Mouse (Mus musculus) colon, adult 2 months (tissue): ENCODE data around the gene Fbxw27. TPM values are rescaled to one million over a fixed set of nuclear protein-coding genes. Genes with fewer than 3 reads are reported as not detected.

Experiments
- polyA plus RNA-seq: library from polyadenylated mRNA; depleted of rRNA; stranded (reverse); fragments of >200 nt; gene quantifications from 2 replicates; pipeline ENCODE4 v1.2.3, GENCODE M21; 2012; rRNA removed

Gene Fbxw27
- not detected in 2 replicates for polyA plus RNA-seq

DNA sequence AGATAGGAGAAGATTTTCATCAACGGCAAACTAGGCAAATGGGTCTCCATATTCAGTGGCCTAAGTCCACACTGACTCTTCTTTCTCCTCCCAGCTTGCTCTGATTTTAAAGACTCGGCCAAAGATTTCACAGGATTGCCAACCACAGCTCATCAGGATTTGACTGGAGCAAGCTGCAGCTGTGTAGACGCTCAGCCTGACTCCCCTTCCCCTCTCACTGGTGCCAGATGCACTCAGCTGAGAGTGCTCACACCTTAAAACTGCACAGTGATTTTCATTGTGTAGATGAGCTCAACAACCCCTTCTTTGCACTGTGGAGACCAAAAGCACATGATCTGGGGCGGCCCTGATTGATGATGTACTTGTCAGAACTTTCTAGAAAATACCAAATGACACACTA, at the start of gene Fbxw27:
Fbxw27 (minus strand) TSS at position 101 of the 400 bp plus-strand sequence.

DNA sequence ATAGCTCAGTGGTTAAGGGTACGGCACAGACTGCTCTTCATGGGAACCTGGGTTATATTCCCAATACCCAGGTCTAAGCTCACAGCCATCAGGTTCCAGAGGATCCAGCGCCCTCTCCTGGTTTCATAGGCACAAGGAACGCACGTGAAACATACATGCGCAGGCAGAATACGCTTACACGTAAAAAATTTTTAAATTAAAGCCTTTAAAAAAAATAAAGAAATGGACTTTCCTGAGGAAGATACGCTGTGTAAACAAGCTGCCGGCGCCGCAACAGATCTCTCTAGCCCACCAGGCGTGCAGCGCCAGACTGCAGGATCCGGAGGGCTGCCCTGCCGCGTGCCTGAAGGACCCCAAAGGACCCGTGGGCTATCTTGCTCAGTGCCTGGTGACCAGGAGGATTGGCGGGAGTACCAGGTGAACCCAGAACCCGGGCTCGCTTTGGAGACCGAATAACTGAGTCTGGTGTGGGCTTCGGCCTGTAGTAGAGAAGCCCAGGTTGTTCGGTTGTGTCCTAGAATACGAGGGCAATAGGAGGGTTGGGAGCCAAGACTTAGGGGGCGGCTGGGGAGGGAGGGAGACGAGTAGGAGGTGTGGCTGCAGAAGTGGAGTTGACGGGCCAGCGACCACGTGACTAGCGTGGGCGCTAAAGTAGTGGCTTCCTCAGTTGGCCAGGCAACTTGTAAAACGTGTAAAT, 42.1 kb upstream of the Fbxw27 start, which contains the start of gene Nme6:
Nme6 (plus strand) TSS at position 359 of the 697 bp plus-strand sequence.

GRCm38 (mm10) chr9:109811980-109812379, 21.5 kb upstream of the Fbxw27 start, which contains the start of gene Spink8:
TSS of gene Spink8 (plus strand) at chr9:109812280.

GRCm38 (mm10) chr9:109745989-109746388, 44.5 kb downstream of the Fbxw27 start, which contains the start of gene Fbxw26:
TSS of gene Fbxw26 (minus strand) at chr9:109746089.

Other genes starting within 250 kb of the Fbxw27 start
- gene Fbxw15, start 222.4 kb downstream of the Fbxw27 start, polyA plus RNA-seq: not detected in 2 replicates
- gene Fbxw24, start 164.6 kb downstream of the Fbxw27 start, polyA plus RNA-seq: 0.09 and 0.12 TPM in 2 replicates
- not detected in 2 replicates for gene Fbxw25, start 126.0 kb downstream of the Fbxw27 start, polyA plus RNA-seq
- gene Fbxw18, start 88.0 kb downstream of the Fbxw27 start, polyA plus RNA-seq: not detected in 2 replicates
- not detected in 2 replicates for gene Fbxw26, start 44.6 kb downstream of the Fbxw27 start, polyA plus RNA-seq
- 0.28 TPM in 1 of 2 replicates, not detected in the other for gene Spink8, start 21.6 kb upstream of the Fbxw27 start, polyA plus RNA-seq
- 18.8 and 19.6 TPM in 2 replicates for gene Nme6, start 42.1 kb upstream of the Fbxw27 start, polyA plus RNA-seq
- gene Camp, start 58.9 kb upstream of the Fbxw27 start, polyA plus RNA-seq: 0.28 TPM in 1 of 2 replicates, not detected in the other
- 14.0 and 16.8 TPM in 2 replicates for gene Cdc25a, start 84.9 kb upstream of the Fbxw27 start, polyA plus RNA-seq
- 190 and 241 TPM in 2 replicates for gene Map4, start 140.8 kb upstream of the Fbxw27 start, polyA plus RNA-seq